Mouse (Mus musculus): ENCODE data around the gene Spata48. TPM values are rescaled to one million over a fixed set of nuclear protein-coding genes. Genes with fewer than 3 reads are reported as not detected.

Gene Spata48
- total and polyA plus RNA-seq, 3 experiments, result 0.15 to 1.1 TPM; not detected in 1

DNA sequence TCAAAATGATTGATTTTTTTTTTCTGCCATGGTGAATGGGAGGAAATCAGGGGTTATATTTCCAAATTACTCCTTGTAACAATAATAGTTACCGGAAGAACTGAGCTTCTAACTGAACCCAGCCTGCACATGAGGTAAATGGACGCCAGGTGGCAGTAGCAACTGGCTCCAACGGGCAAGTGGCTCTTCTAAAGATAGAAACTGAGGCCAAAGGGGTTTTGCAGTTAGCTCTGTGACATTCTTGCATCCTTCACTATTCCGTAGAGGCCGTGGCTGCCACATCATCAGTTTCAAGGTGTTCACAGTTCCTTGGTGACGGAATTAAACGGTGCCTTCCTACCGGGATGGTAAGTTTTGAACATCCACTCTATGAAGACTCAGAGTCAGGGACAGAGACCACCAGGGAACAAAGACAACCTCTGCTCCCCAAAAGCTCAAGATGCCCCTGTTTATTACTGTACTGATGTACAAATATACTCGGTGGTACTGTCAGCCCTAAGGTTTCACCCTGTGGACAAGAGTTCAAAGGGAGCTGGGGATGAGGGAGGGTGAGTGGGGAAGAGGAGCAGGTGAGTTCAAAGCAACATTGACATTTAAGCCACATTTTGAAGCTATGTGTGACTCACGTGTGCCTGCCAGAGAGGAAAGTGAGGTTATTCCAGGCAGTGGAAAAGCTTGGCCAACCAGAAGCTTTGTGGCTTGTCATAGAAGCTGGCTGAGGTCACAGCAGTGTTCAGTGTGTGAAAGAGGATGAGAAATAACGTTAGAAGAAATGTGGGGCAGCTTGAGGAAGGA, 95.5 kb downstream of the Spata48 start:
- DNase-seq (ENCODE audit: low read depth, low spot score), result peak; percentile 93
- peaks cover 23 to 35% of the 10 kb centered on the region in 2 experiments for H3K4me1 ChIP-seq (ENCODE audit: control insufficient read depth in 1 of 2, insufficient read depth in 2 of 2, low read length in 2 of 2)
- no peak overlapping the region for H3K4me3 ChIP-seq (ENCODE audit: control insufficient read depth in 1 of 2, insufficient read depth in 1 of 2, low read depth in 2 of 2, low read length in 2 of 2)
- no peaks in the 10 kb centered on the region for H3K27me3 ChIP-seq (ENCODE audit: control insufficient read depth in 1 of 2, insufficient read depth in 2 of 2, low read length in 2 of 2)
- no peaks in the 10 kb centered on the region for H3K79me2 ChIP-seq (ENCODE audit: control insufficient read depth, insufficient read depth, low read length, poor library complexity)
- no peaks in the 10 kb centered on the region for H3K9me3 ChIP-seq (replicated peaks; ENCODE audit: insufficient read depth, low read length)
- H3K9ac ChIP-seq (ENCODE audit: control insufficient read depth, low read depth, low read length, poor library complexity, severe bottlenecking), result no peak overlapping the region
- peaks cover 0 to 29% of the 10 kb centered on the region in 2 experiments; a peak in 2 of 4 replicates for H3K36me3 ChIP-seq (ENCODE audit: control insufficient read depth in 1 of 2, insufficient read depth in 2 of 2, low read length in 2 of 2)
- H3K27ac ChIP-seq (ENCODE audit: control insufficient read depth, low read depth, low read length), result no peak overlapping the region; the same call in 1 of the 2 replicates
- peak; percentile 25; the same call in 1 of the 2 replicates for TF ChIP-seq ZNF384 (IDR thresholded peaks at IDR 0.05; ENCODE audit: low read depth, low read length)
- TF ChIP-seq USF2 (IDR thresholded peaks at IDR 0.05; ENCODE audit: borderline replicate concordance in 1 of 2, insufficient read depth in 1 of 2, low read depth in 1 of 2, low read length in 2 of 2), result no peak
- TF ChIP-seq POLR2A (IDR thresholded peaks at IDR 0.05; ENCODE audit: control insufficient read depth in 1 of 2, insufficient read depth in 1 of 2, low read depth in 1 of 2, low read length in 2 of 2, poor library complexity in 1 of 2), result no peak
- no peak for TF ChIP-seq MAFK (IDR thresholded peaks at IDR 0.05; ENCODE audit: borderline replicate concordance, low read depth, low read length)
- no peak for TF ChIP-seq RCOR1 (IDR thresholded peaks at IDR 0.05; ENCODE audit: low read depth, low read length)
- no peak for TF ChIP-seq HCFC1 (IDR thresholded peaks at IDR 0.05; ENCODE audit: low read depth, low read length)
- peak; percentile 92 to 97 (median 96) for TF ChIP-seq CTCF (IDR thresholded peaks at IDR 0.05 in 2 of 3, conservative IDR thresholded peaks at IDR 0.05 in 1 of 3; ENCODE audit: control insufficient read depth in 1 of 3, insufficient read depth in 1 of 3, low read depth in 2 of 3, low read length in 3 of 3, poor library complexity in 1 of 3, severe bottlenecking in 1 of 3)
- no peak for TF ChIP-seq SIN3A (IDR thresholded peaks at IDR 0.05; ENCODE audit: low read length)
- no peak for TF ChIP-seq MYB (IDR thresholded peaks at IDR 0.05; ENCODE audit: low read depth, low read length)
- no peak for TF ChIP-seq UBTF (IDR thresholded peaks at IDR 0.05; ENCODE audit: borderline replicate concordance, insufficient read depth, low read depth, low read length)
- peak; percentile 7; the same call in 1 of the 2 replicates for TF ChIP-seq ETS1 (IDR thresholded peaks at IDR 0.05; ENCODE audit: low read depth, low read length)
- TF ChIP-seq MEF2A (IDR thresholded peaks at IDR 0.05; ENCODE audit: extremely low read depth, insufficient replicate concordance, low read depth, low read length, poor library complexity, severe bottlenecking), result peak; percentile 78; the same call in 1 of the 2 replicates
- peak; percentile 100 for TF ChIP-seq SMC3 (IDR thresholded peaks at IDR 0.05; ENCODE audit: low read depth, low read length)
- TF ChIP-seq TBP (IDR thresholded peaks at IDR 0.05; ENCODE audit: low read depth, low read length), result no peak
- no peak for TF ChIP-seq GABPA (IDR thresholded peaks at IDR 0.05; ENCODE audit: low read depth, low read length)
- peak; percentile 61 for TF ChIP-seq ELF1 (IDR thresholded peaks at IDR 0.05; ENCODE audit: low read depth, low read length)
- no peak for TF ChIP-seq CHD1 (IDR thresholded peaks at IDR 0.05; ENCODE audit: low read depth, low read length)
- no peak for TF ChIP-seq ZKSCAN1 (IDR thresholded peaks at IDR 0.05; ENCODE audit: low read depth, low read length)
- no peak for TF ChIP-seq NELFE (IDR thresholded peaks at IDR 0.05; ENCODE audit: low read depth, low read length)
- TF ChIP-seq POLR2AphosphoS2 (IDR thresholded peaks at IDR 0.05; ENCODE audit: low read length), result no peak
- TF ChIP-seq MAZ (IDR thresholded peaks at IDR 0.05; ENCODE audit: low read depth, low read length), result no peak
- TF ChIP-seq E2F4 (IDR thresholded peaks at IDR 0.05; ENCODE audit: borderline replicate concordance, low read depth, low read length), result no peak
- no peak for TF ChIP-seq TAL1 (IDR thresholded peaks at IDR 0.05; ENCODE audit: low read length)
- TF ChIP-seq EP300 (IDR thresholded peaks at IDR 0.05; ENCODE audit: low read depth in 1 of 2, low read length in 2 of 2), result peak in 1 of 2 experiments; percentile 39; a peak in 1 of 4 replicates
- TF ChIP-seq TCF12 (IDR thresholded peaks at IDR 0.05; ENCODE audit: low read depth, low read length), result no peak
- TF ChIP-seq MXI1 (IDR thresholded peaks at IDR 0.05; ENCODE audit: low read depth, low read length), result 0 out of 2 replicates have a peak, but pooled peaks have one; percentile 21
- TF ChIP-seq ZMIZ1 (IDR thresholded peaks at IDR 0.05; ENCODE audit: low read depth, low read length), result no peak
- peak; percentile 98 for TF ChIP-seq RAD21 (IDR thresholded peaks at IDR 0.05; ENCODE audit: low read depth, low read length)
- no peak for TF ChIP-seq USF1 (IDR thresholded peaks at IDR 0.05; ENCODE audit: low read depth, low read length)
- no peak for TF ChIP-seq BHLHE40 (IDR thresholded peaks at IDR 0.05; ENCODE audit: borderline replicate concordance, low read depth, low read length)
- TF ChIP-seq KAT2A (conservative IDR thresholded peaks at IDR 0.05; ENCODE audit: low read depth, low read length), result no peak; the same call in 1 of the 2 replicates
- no peak for TF ChIP-seq MAX (IDR thresholded peaks at IDR 0.05; ENCODE audit: low read length)
- peak; percentile 54; the same call in 1 of the 2 replicates for TF ChIP-seq JUND (IDR thresholded peaks at IDR 0.05; ENCODE audit: low read depth, low read length)
- TF ChIP-seq ZC3H11A (IDR thresholded peaks at IDR 0.05; ENCODE audit: low read depth, low read length), result peak; percentile 100
- no peak for TF ChIP-seq GATA1 (IDR thresholded peaks at IDR 0.05; ENCODE audit: low read depth, low read length)
- no peak for TF ChIP-seq POLR2AphosphoS5 (IDR thresholded peaks at IDR 0.05; ENCODE audit: borderline replicate concordance, low read depth, low read length)
